9 mouse cellular contexts compared by ENCODE assay signal in genomic region chr5:120301672-120302071, GRCm38 (mm10).
DNase-seq lines count a peak whose midpoint lies in the region; ATAC-seq lines count a peak whose summit lies in the region.
"Had no signal": no experiment of that assay in that cellular context is flagged by ENCODE, and none has a peak within 500 bp of the region (broad histone marks: within the 10 kb centered on the region; RNA-seq: fewer than 3 reads in every experiment).

No protein-coding gene starts in this region.

- H3K27me3 ChIP-seq in lung, embryonic 16.5 days (ENCODE audit: control insufficient read depth, insufficient read depth, low read depth, low read length) = peaks cover 56% of the 10 kb centered on the region
- H3K27me3 ChIP-seq in forebrain, embryonic 12.5 days = peaks cover 88% of the 10 kb centered on the region
- H3K27me3 ChIP-seq in limb, embryonic 12.5 days = peaks cover 92% of the 10 kb centered on the region
- H3K27me3 ChIP-seq in stomach, embryonic 16.5 days (ENCODE audit: control insufficient read depth, insufficient read depth, low read length) = peaks cover 48% of the 10 kb centered on the region

- no peak for DNase-seq in lung, adult 18-20 months
- no peak for DNase-seq in cerebellum, postnatal 10 days
- no peak for DNase-seq in testis, postnatal 14 days (ENCODE audit: low spot score)

- under 1% methylated on average over 15 of the region's 16 CpGs for WGBS in lung, embryonic 16.5 days
- WGBS in forebrain, embryonic 12.5 days = 4% methylated on average over 16 of the region's 16 CpGs
- 1% methylated on average over 16 of the region's 16 CpGs for WGBS in limb, embryonic 12.5 days
- 5% methylated on average over 16 of the region's 16 CpGs for WGBS in stomach, embryonic 16.5 days

- no peaks in the 10 kb centered on the region for H3K4me1 ChIP-seq in lung, embryonic 16.5 days (replicated peaks; ENCODE audit: control insufficient read depth, insufficient read depth, low read length)
- peaks cover 56% of the 10 kb centered on the region for H3K4me1 ChIP-seq in forebrain, embryonic 12.5 days
- peaks cover 19% of the 10 kb centered on the region for H3K4me1 ChIP-seq in limb, embryonic 12.5 days (replicated peaks)
- H3K4me1 ChIP-seq in stomach, embryonic 16.5 days (ENCODE audit: control insufficient read depth, insufficient read depth, low read length) = peaks cover 4% of the 10 kb centered on the region; the same call in 1 of the 2 replicates

- no peaks in the 10 kb centered on the region for H3K36me3 ChIP-seq in lung, embryonic 16.5 days (ENCODE audit: control insufficient read depth, insufficient read depth, low read length)
- no peaks in the 10 kb centered on the region for H3K36me3 ChIP-seq in forebrain, embryonic 12.5 days (replicated peaks)
- H3K36me3 ChIP-seq in limb, embryonic 12.5 days = no peaks in the 10 kb centered on the region
- H3K36me3 ChIP-seq in stomach, embryonic 16.5 days (ENCODE audit: control insufficient read depth, insufficient read depth, low read length) = no peaks in the 10 kb centered on the region

- no peaks in the 10 kb centered on the region for H3K9me3 ChIP-seq in lung, embryonic 16.5 days (ENCODE audit: control insufficient read depth, low read length)
- H3K9me3 ChIP-seq in forebrain, embryonic 12.5 days = no peaks in the 10 kb centered on the region
- no peaks in the 10 kb centered on the region for H3K9me3 ChIP-seq in limb, embryonic 12.5 days
- H3K9me3 ChIP-seq in stomach, embryonic 16.5 days (replicated peaks; ENCODE audit: control insufficient read depth, low read length) = no peaks in the 10 kb centered on the region

- H3K27ac ChIP-seq in lung, embryonic 16.5 days (ENCODE audit: low read length) = no peak overlapping the region
- no peak overlapping the region for H3K27ac ChIP-seq in forebrain, embryonic 12.5 days
- H3K27ac ChIP-seq in limb, embryonic 12.5 days = no peak overlapping the region
- H3K27ac ChIP-seq in stomach, embryonic 16.5 days (ENCODE audit: low read length) = no peak overlapping the region

- H3K4me2 ChIP-seq in lung, embryonic 16.5 days (ENCODE audit: low read depth, low read length) = peak overlapping the region; percentile 53; the same call in 1 of the 2 replicates
- peak overlapping the region; percentile 53 for H3K4me2 ChIP-seq in forebrain, embryonic 12.5 days
- peak overlapping the region; percentile 59 for H3K4me2 ChIP-seq in limb, embryonic 12.5 days
- 0 out of 2 replicates have a peak overlapping the region, but pooled peaks have one; percentile 9 for H3K4me2 ChIP-seq in stomach, embryonic 16.5 days (ENCODE audit: low read depth, low read length)

- H3K4me3 ChIP-seq in lung, embryonic 16.5 days (ENCODE audit: low read length) = no peak overlapping the region; the same call in 1 of the 2 replicates
- H3K4me3 ChIP-seq in forebrain, embryonic 12.5 days (replicated peaks) = peak overlapping the region; percentile 34
- peak overlapping the region; percentile 36 for H3K4me3 ChIP-seq in limb, embryonic 12.5 days (replicated peaks)
- H3K4me3 ChIP-seq in stomach, embryonic 16.5 days (replicated peaks; ENCODE audit: low read length) = no peak overlapping the region
- H3K4me3 ChIP-seq: myocyte had no signal

- no peak for ATAC-seq in lung, embryonic 16.5 days (ENCODE audit: low read depth)
- ATAC-seq in forebrain, embryonic 12.5 days (ENCODE audit: low FRiP score) = no peak
- no peak for ATAC-seq in limb, embryonic 12.5 days (ENCODE audit: insufficient number of reproducible peaks, insufficient read depth, low FRiP score, low TSS enrichment, low read depth)
- no peak for ATAC-seq in stomach, embryonic 16.5 days (ENCODE audit: insufficient read depth, low FRiP score)
- ATAC-seq in granulocyte monocyte progenitor cell, adult 5-6 weeks (replicated peaks; ENCODE audit: poor library complexity, severe bottlenecking) = no peak

- H3K9ac ChIP-seq in lung, embryonic 16.5 days (ENCODE audit: low read length) = no peak overlapping the region; the same call in 1 of the 2 replicates
- H3K9ac ChIP-seq in forebrain, embryonic 12.5 days = peak overlapping the region; percentile 48
- no peak overlapping the region for H3K9ac ChIP-seq in limb, embryonic 12.5 days (replicated peaks)
- no peak overlapping the region for H3K9ac ChIP-seq in stomach, embryonic 16.5 days (ENCODE audit: low read length)

Comparison
In these comparisons a context has a peak if more than half of its experiments do, and no peak if none do; other contexts are left out.
1. H3K4me2 ChIP-seq: peak in every context shown above with its lines; median percentile 59 in limb, embryonic 12.5 days; 53 in lung, embryonic 16.5 days; 53 in forebrain, embryonic 12.5 days; 9 in stomach, embryonic 16.5 days.
2. H3K4me3 ChIP-seq: peak in forebrain, embryonic 12.5 days (single experiment) and limb, embryonic 12.5 days (single experiment); none in lung, embryonic 16.5 days (single experiment) and stomach, embryonic 16.5 days (single experiment).